Mouse (Mus musculus) E14TG2a.4 (cell line): ENCODE measurements around the gene Igsf8.
A peak's percentile ranks its signal among the peaks of the same experiment; 100 is the strongest.
"Not testable (repeated sequence)": the region's sequence is repeated elsewhere in the genome, so short reads cannot be mapped to it uniquely, and the experiment has no call there.

ENCODE experiments used
- H3K27me3 ChIP-seq: 2 replicates; pipeline ENCODE4 v1.6.1; 2014; ENCODE audit warnings: low read length, control low read depth; ENCODE audit not compliant: insufficient read depth
- H3K36me3 ChIP-seq: 2 replicates; pipeline ENCODE4 v1.6.1; 2014; ENCODE audit warnings: low read length, control low read depth; ENCODE audit not compliant: insufficient read depth
- H3K4me1 ChIP-seq: replicated peaks from 2 replicates; pipeline ENCODE4 v1.6.1; 2014; ENCODE audit warnings: low read depth, low read length, control low read depth
- H3K4me3 ChIP-seq: replicated peaks from 2 replicates; pipeline ENCODE4 v1.5.1; 2014; ENCODE audit warnings: mild to moderate bottlenecking, low read length
- H3K9me3 ChIP-seq: 2 replicates; pipeline ENCODE4 v1.6.1; 2014; ENCODE audit warnings: low read length, control low read depth
- CTCF ChIP-seq: conservative IDR thresholded peaks from 2 replicates; pipeline ENCODE4 v1.5.1; 2014; ENCODE audit warnings: low read length
- NANOG ChIP-seq: IDR thresholded peaks from 2 replicates; pipeline ENCODE4 v1.6.1; 2014; ENCODE audit warnings: borderline replicate concordance, low read length, mixed read lengths
- POU5F1 ChIP-seq: IDR thresholded peaks from 2 replicates; pipeline ENCODE4 v1.6.1; 2014; ENCODE audit warnings: low read length, borderline replicate concordance

Igsf8 gene

GRCm38 (mm10) chr1:172221297-172222063, 40.0 kb upstream of the Igsf8 start:
- Histone ChIP-seq H3K36me3 (no peaks in the 10 kb centered on the region; the same call in 1 of the 2 replicates), H3K4me1 (peaks cover 45% of the 10 kb centered on the region), H3K9me3 (no peaks in the 10 kb centered on the region), H3K4me3 (no peak overlapping the region), H3K27me3 (peaks cover 5% of the 10 kb centered on the region; the same call in 1 of the 2 replicates)
- TF ChIP-seq CTCF (no peak), POU5F1 (no peak), NANOG (no peak)

GRCm38 (mm10) chr1:172228209-172228608, 33.2 kb upstream of the Igsf8 start:
- H3K4me1 ChIP-seq: no peaks in the 10 kb centered on the region
- H3K27me3 ChIP-seq: 0 out of 2 replicates have a peak, but pooled peaks cover 4% of the 10 kb centered on the region
- H3K4me3 ChIP-seq: no peak overlapping the region
- no peaks in the 10 kb centered on the region for H3K9me3 ChIP-seq
- H3K36me3 ChIP-seq: peaks cover 5% of the 10 kb centered on the region; the same call in 1 of the 2 replicates
- TF ChIP-seq CTCF (no peak), NANOG (no peak), POU5F1 (no peak)

- H3K4me1 ChIP-seq: no peaks in the 10 kb centered on the region
- H3K4me3 ChIP-seq: no peak overlapping the region
- 0 out of 2 replicates have a peak, but pooled peaks cover 4% of the 10 kb centered on the region for H3K27me3 ChIP-seq
- no peak for TF ChIP-seq NANOG
- no peak for TF ChIP-seq CTCF
- no peak for TF ChIP-seq POU5F1
- H3K9me3 ChIP-seq: no peaks in the 10 kb centered on the region
- peaks cover 5% of the 10 kb centered on the region; the same call in 1 of the 2 replicates for H3K36me3 ChIP-seq
Observed at GRCm38 (mm10) chr1:172229215-172229614, 32.2 kb upstream of the Igsf8 start.

DNA sequence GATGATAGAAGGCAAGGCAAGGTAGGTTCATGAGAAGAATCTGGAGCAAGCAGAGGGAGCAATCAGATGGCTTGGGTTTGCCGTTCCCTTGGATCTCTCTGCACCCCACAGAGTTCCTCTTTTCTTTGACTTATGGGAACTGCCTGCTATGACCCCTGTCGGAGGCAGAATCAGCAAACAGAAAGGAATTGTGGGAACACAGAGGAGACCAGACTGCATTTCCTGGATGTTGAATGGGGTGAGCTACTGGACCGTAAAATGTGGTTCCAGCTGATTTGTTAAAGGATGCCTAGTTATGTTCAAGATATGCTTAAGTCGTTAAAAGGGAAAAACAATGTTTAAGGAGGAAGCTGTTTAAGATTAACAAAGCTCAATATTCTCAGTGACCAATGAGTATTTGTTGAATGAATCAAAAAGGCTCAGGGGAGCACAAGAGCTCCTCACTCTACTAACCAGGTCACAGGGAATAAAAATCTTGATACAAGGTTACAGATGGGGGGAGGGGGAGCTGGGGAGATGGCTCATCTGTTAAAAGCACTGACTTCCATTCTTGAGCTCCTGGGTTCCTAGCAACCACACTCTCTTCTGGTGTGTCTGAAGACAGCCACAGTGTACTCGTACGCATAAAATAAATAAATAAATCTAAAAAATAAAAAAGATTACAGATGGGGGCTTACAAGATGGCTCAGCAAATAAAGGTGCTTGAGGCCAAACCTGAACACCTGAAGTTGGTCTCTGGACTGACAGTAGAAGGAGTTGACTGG, 20.3 kb upstream of the Igsf8 start:
- H3K27me3 ChIP-seq: peaks cover 19% of the 10 kb centered on the region
- peaks cover 78% of the 10 kb centered on the region for H3K4me1 ChIP-seq
- H3K9me3 ChIP-seq: no peaks in the 10 kb centered on the region
- no peak overlapping the region for H3K4me3 ChIP-seq
- no peak for TF ChIP-seq NANOG
- no peak for TF ChIP-seq CTCF
- no peak for TF ChIP-seq POU5F1
- H3K36me3 ChIP-seq: no peaks in the 10 kb centered on the region

GRCm38 (mm10) chr1:172242401-172242800, 19.0 kb upstream of the Igsf8 start:
- TF ChIP-seq POU5F1: no peak
- no peak for TF ChIP-seq CTCF
- no peak for TF ChIP-seq NANOG
- peaks cover 19% of the 10 kb centered on the region for H3K27me3 ChIP-seq
- no peaks in the 10 kb centered on the region for H3K9me3 ChIP-seq
- no peaks in the 10 kb centered on the region for H3K36me3 ChIP-seq
- H3K4me1 ChIP-seq: peaks cover 72% of the 10 kb centered on the region
- no peak overlapping the region for H3K4me3 ChIP-seq

- Histone ChIP-seq H3K4me1 (peaks cover 62% of the 10 kb centered on the region), H3K4me3 (no peak overlapping the region), H3K27me3 (peaks cover 19% of the 10 kb centered on the region), H3K9me3 (no peaks in the 10 kb centered on the region), H3K36me3 (no peaks in the 10 kb centered on the region)
- TF ChIP-seq CTCF (0 out of 2 replicates have a peak, but pooled peaks have one; percentile 10), NANOG (no peak)
Observed at GRCm38 (mm10) chr1:172243547-172244205, 17.8 kb upstream of the Igsf8 start.

DNA sequence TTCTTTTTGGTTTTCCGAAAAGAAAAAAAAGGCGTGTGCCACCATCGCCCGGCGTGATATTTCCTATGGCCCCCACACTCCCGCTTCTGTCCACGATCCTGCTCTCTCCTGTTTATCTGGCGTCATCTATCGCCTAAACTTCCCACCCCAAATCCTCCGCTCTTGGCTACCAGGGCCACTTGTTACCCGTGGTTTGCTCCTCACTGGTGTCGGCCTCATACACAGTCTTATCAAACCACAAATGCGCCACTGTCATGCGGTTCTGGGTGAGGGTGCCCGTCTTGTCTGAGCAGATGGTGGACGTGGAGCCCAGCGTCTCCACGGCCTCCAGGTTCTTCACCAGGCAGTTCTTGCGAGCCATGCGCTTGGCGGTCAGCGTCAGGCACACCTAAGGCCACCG, 16.8 kb upstream of the Igsf8 start:
- H3K4me3 ChIP-seq: peak overlapping the region; percentile 57
- H3K4me1 ChIP-seq: peaks cover 54% of the 10 kb centered on the region
- not testable (repeated sequence) for H3K9me3 ChIP-seq, H3K36me3 ChIP-seq
- peaks cover 21% of the 10 kb centered on the region for H3K27me3 ChIP-seq

- Histone ChIP-seq H3K27me3 (peaks cover 25% of the 10 kb centered on the region), H3K36me3 (no peaks in the 10 kb centered on the region), H3K9me3 (no peaks in the 10 kb centered on the region), H3K4me1 (peaks cover 29% of the 10 kb centered on the region), H3K4me3 (no peak overlapping the region)
- no peak for TF ChIP-seq CTCF
- TF ChIP-seq NANOG: no peak
- TF ChIP-seq POU5F1: no peak
Observed at GRCm38 (mm10) chr1:172247216-172247615, 14.2 kb upstream of the Igsf8 start.

DNA sequence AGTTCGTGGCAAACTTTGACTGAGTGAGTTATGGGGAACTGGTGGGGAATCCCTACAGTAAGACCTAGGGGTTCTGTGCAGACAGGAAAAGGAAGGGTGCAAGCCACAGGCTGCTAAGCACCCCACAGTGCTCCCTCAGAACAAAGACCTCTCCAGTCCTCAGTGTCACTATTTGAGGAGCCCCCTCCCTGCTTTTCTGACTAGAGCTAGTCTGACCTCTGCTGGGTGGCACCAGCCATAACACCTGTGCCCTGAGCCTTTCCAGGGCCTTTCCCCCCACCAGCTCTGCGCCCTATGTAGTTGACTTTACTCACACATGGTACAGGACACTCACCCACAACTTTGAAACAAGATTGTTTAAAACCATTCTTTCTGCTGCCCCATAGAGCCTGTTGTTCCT, 13.8 kb upstream of the Igsf8 start:
- peaks cover 25% of the 10 kb centered on the region for H3K27me3 ChIP-seq

More for the DNA sequence above, 13.8 kb upstream of the Igsf8 start:
- Histone ChIP-seq H3K9me3 (no peaks in the 10 kb centered on the region), H3K4me1 (peaks cover 24% of the 10 kb centered on the region), H3K4me3 (no peak overlapping the region), H3K36me3 (no peaks in the 10 kb centered on the region)
- TF ChIP-seq POU5F1 (no peak), NANOG (no peak), CTCF (peak; percentile 69)
